Mouse (Mus musculus) heart, postnatal 0 days (tissue): ENCODE data around the gene Zfp704.

Experiments used
- CTCF ChIP-seq: IDR thresholded peaks from 2 replicates; pipeline ENCODE4 v1.5.1; 2016; ENCODE audit warnings: antibody characterized with exemption, control low read depth, low read depth
- EP300 ChIP-seq: IDR thresholded peaks from 2 replicates; pipeline ENCODE4 v1.6.1; 2016; ENCODE audit warnings: antibody characterized with exemption, low read depth

DNA sequence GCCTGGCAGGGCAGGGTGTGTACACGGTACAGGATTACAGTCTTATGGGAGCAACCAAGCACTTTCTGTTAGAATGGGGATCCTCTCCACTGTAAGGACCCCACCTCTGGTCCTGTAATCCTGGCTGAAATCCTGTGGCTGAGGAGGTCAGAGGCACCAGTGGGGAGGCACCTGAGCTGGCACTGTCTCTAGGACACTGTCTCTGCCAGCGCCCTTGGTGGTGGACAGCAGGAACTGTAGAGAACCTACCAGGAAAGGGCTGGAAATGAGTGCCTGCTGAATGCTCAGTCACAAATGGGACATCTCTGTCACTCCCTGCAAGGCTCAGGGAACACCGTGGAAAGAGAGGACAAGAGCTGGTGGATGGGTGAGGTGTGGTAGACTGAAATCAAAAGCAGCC, 133.5 kb downstream of the Zfp704 start:
- no peak for TF ChIP-seq CTCF
- no peak for TF ChIP-seq EP300
